Mouse (Mus musculus): ENCODE measurements around the gene H2-Q10. TPM values are rescaled to one million over a fixed set of nuclear protein-coding genes. Genes with fewer than 3 reads are reported as not detected.

The H2-Q10 gene
- total RNA-seq, 2 experiments from 2014 or later = 0.27 TPM; not detected in 1

GRCm38 (mm10) chr17:35509284-35509683, 39.4 kb downstream of the H2-Q10 start:
- intact Hi-C loops (cut with DNase I) = no loop called here
- DNase-seq (ENCODE audit: low spot score in 2 of 2) = peak in 1 of 2 experiments; percentile 19

DNA sequence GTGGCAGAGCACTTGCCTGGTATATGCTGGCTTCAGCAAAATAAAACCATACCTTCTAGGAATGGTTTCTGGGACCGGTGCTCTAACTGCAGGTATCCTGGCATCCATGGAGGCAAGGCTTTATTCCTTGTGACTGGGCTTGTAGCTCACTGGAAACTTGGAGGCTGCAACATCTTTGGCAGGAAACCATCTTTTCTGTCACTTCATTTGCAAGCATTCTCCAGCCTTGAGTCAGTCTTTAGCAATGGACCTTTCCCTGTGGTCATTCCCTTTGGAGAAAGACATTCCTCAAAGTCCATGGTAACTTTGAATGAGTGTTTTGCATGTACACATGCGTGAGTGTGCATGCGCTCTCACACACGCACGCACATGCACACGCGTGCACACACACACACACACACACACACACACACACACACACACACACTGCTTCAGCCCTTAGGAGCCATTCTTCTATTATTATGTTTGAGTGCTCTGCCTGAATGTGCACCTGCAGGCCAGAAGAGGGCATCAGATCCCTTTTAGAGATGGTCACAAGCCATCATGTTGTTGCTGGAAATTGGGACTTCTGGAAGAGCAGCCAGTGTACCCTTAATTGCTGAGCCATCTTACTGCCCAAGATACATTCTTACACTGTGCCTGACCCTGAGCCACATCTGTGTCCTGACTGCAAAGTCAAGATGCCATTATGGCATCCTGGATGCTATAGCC, 43.2 kb downstream of the H2-Q10 start:
- intact Hi-C loops (cut with DNase I) = no loop called here
- DNase-seq (ENCODE audit: low spot score in 2 of 2) = no peak

GRCm38 (mm10) chr17:35513886-35514285, 44.0 kb downstream of the H2-Q10 start:
- intact Hi-C loops (cut with DNase I) = no loop called here
- DNase-seq (ENCODE audit: low spot score in 2 of 2) = peak in 1 of 2 experiments; percentile 34

- intact Hi-C loops (cut with DNase I) = no loop called here
- DNase-seq (ENCODE audit: low spot score in 2 of 2) = no peak
Observed at GRCm38 (mm10) chr17:35514756-35515155, 44.9 kb downstream of the H2-Q10 start.

- DNase-seq (ENCODE audit: low spot score in 2 of 2) = peak; percentile 26 to 30
- intact Hi-C loops (cut with DNase I) = no loop called here
Observed at GRCm38 (mm10) chr17:35515911-35516640, 46.2 kb downstream of the H2-Q10 start.

GRCm38 (mm10) chr17:35516652-35517500, 47.0 kb downstream of the H2-Q10 start, which contains the start of the genes Tcf19 and Cchcr1:
TSS of gene Tcf19 (minus strand) at chr17:35516824.
TSS of gene Cchcr1 (plus strand) at chr17:35517100.
- intact Hi-C loops (cut with DNase I) = no loop called here
- DNase-seq (ENCODE audit: low spot score in 2 of 2) = peak; percentile 94 to 95

GRCm38 (mm10) chr17:35517526-35517925, 47.6 kb downstream of the H2-Q10 start:
- no peak for DNase-seq (ENCODE audit: low spot score in 2 of 2)
- intact Hi-C loops (cut with DNase I) = no loop called here

Other genes with a start within 250 kb of the H2-Q10 start
- not detected for gene Gm16181, start 249.3 kb upstream of the H2-Q10 start, total RNA-seq (2021)
- 100 to 1,000 TPM; 514 to 593 TPM for gene Atp6v1g2, start 236.4 kb upstream of the H2-Q10 start, total RNA-seq (2021)
- gene Nfkbil1, start 234.3 kb upstream of the H2-Q10 start, total RNA-seq (2021) = 10 to 100 TPM; 15.5 to 16.6 TPM
- 100 to 1,000 TPM; 189 to 214 TPM for gene Ddx39b, start 228.3 kb upstream of the H2-Q10 start, total RNA-seq (2021)
- gene H2-D1, start 207.4 kb upstream of the H2-Q10 start, total RNA-seq (2021) = 10 to 100 TPM; 19.6 to 23.3 TPM
- gene H2-Q1, start 149.7 kb upstream of the H2-Q10 start, total RNA-seq (2021) = under 1 TPM; 0.39 to 0.74 TPM
- under 1 TPM in 1 of 2 experiments, not detected in 1; 0.43 TPM for gene H2-Q2, start 127.8 kb upstream of the H2-Q10 start, total RNA-seq (2021)
- 1 to 10 TPM; 1.7 to 1.9 TPM for gene H2-Q4, start 90.5 kb upstream of the H2-Q10 start, total RNA-seq (2021)
- gene H2-Q6, start 45.2 kb upstream of the H2-Q10 start, total RNA-seq (2021) = under 1 TPM in 1 of 2 experiments, not detected in 1; 0.52 TPM
- under 1 TPM; 0.36 to 0.37 TPM for gene H2-Q7, start 30.9 kb upstream of the H2-Q10 start, total RNA-seq (2021)
- gene Pou5f1, start 35.9 kb downstream of the H2-Q10 start, total RNA-seq (2021) = not detected
- gene Tcf19, start 46.7 kb downstream of the H2-Q10 start, total RNA-seq (2021) = 10 to 100 TPM in 1 of 2 experiments, 1 to 10 TPM in 1; 9.0 to 13.4 TPM
- 10 to 100 TPM; 10.1 to 15.2 TPM for gene Cchcr1, start 47.0 kb downstream of the H2-Q10 start, total RNA-seq (2021)
- 1 to 10 TPM in 1 of 2 experiments, under 1 TPM in 1; 0.79 to 2.5 TPM for gene Psors1c2, start 63.1 kb downstream of the H2-Q10 start, total RNA-seq (2021)
- gene Cdsn, start 82.0 kb downstream of the H2-Q10 start, total RNA-seq (2021) = 1 to 10 TPM; 1.4 to 1.6 TPM
- not detected for gene 2300002M23Rik, start 97.4 kb downstream of the H2-Q10 start, total RNA-seq (2021)
- gene Sfta2, start 131.5 kb downstream of the H2-Q10 start, total RNA-seq (2021) = not detected
- gene Gm9573, start 156.5 kb downstream of the H2-Q10 start, total RNA-seq (2021) = not detected
- not detected for gene Mucl3, start 173.6 kb downstream of the H2-Q10 start, total RNA-seq (2021)
- 10 to 100 TPM; 30.1 to 40.0 TPM for gene Vars2, start 197.5 kb downstream of the H2-Q10 start, total RNA-seq (2021)
- 10 to 100 TPM; 26.8 to 29.9 TPM for gene Gtf2h4, start 203.7 kb downstream of the H2-Q10 start, total RNA-seq (2021)
- gene Ddr1, start 234.5 kb downstream of the H2-Q10 start, total RNA-seq (2021) = 10 to 100 TPM; 52.5 to 69.9 TPM

Measured in left cerebral cortex, postnatal 36 days (tissue).